In genomic region chr2:30237199-30237880, GRCm38 (mm10) we compare ENCODE assay signal across 8 mouse cellular contexts. TPM values are rescaled to one million over a fixed set of nuclear protein-coding genes. Genes with fewer than 3 reads are reported as not detected.
A peak's percentile ranks its signal among the peaks of the same experiment; 100 is the strongest.
DNase-seq lines count a peak whose midpoint lies in the region; ATAC-seq lines count a peak whose summit lies in the region.

TSS of gene Lrrc8a (plus strand) at chr2:30237715.

- DNase-seq in CD4-positive helper T cell, adult 2 months (ENCODE audit: low read depth, low spot score) = peak; percentile 99
- DNase-seq in brain, embryonic 18.5 days (ENCODE audit: low read depth, low spot score) = peak; percentile 94
- DNase-seq in kidney, postnatal 10 days = peak; percentile 100
- peak; percentile 100 for DNase-seq in natural killer cell, adult 2 months (ENCODE audit: low spot score in 2 of 2)

- peak within 1 kb of the TSS; percentile 96 for H3K9ac ChIP-seq in heart, embryonic 13.5 days
- H3K9ac ChIP-seq in liver, embryonic 12.5 days = peak within 1 kb of the TSS; percentile 97
- peak within 1 kb of the TSS; percentile 72 for H3K9ac ChIP-seq in stomach, embryonic 15.5 days

- WGBS in heart, embryonic 13.5 days = under 1% methylated on average over 63 of the region's 67 CpGs
- 1% methylated on average over 66 of the region's 67 CpGs for WGBS in liver, embryonic 12.5 days (ENCODE audit: insufficient replicate concordance)
- under 1% methylated on average over 61 of the region's 67 CpGs for WGBS in stomach, embryonic 15.5 days

- ATAC-seq in erythroid progenitor cell, adult 5-6 weeks (replicated peaks; ENCODE audit: low FRiP score, poor library complexity, severe bottlenecking) = peak; percentile 86
- ATAC-seq in heart, embryonic 13.5 days (ENCODE audit: extremely low read depth, insufficient number of reproducible peaks, low FRiP score, low TSS enrichment) = peak; percentile 95
- ATAC-seq in liver, embryonic 12.5 days = peak; percentile 95
- peak; percentile 96 for ATAC-seq in stomach, embryonic 15.5 days (ENCODE audit: insufficient read depth, low FRiP score, low read depth)

- H3K27ac ChIP-seq in heart, embryonic 13.5 days (replicated peaks) = peak within 1 kb of the TSS; percentile 96
- peak within 1 kb of the TSS; percentile 91 for H3K27ac ChIP-seq in liver, embryonic 12.5 days
- H3K27ac ChIP-seq in stomach, embryonic 15.5 days = peak within 1 kb of the TSS; percentile 93

- no peaks in the 10 kb centered on the region for H3K9me3 ChIP-seq in heart, embryonic 13.5 days
- peaks cover 12% of the 10 kb centered on the region for H3K9me3 ChIP-seq in liver, embryonic 12.5 days (replicated peaks)
- no peaks in the 10 kb centered on the region for H3K9me3 ChIP-seq in stomach, embryonic 15.5 days

- H3K4me2 ChIP-seq in heart, embryonic 13.5 days = peak within 1 kb of the TSS; percentile 91
- peak within 1 kb of the TSS; percentile 94 for H3K4me2 ChIP-seq in liver, embryonic 12.5 days
- peak within 1 kb of the TSS; percentile 84 for H3K4me2 ChIP-seq in stomach, embryonic 15.5 days

- H3K36me3 ChIP-seq in heart, embryonic 13.5 days = peaks cover 21% of the 10 kb centered on the region
- peaks cover 25% of the 10 kb centered on the region for H3K36me3 ChIP-seq in liver, embryonic 12.5 days
- peaks cover 19% of the 10 kb centered on the region for H3K36me3 ChIP-seq in stomach, embryonic 15.5 days

- peaks cover 52% of the 10 kb centered on the region for H3K4me1 ChIP-seq in heart, embryonic 13.5 days
- H3K4me1 ChIP-seq in liver, embryonic 12.5 days = peaks cover 50% of the 10 kb centered on the region
- peaks cover 23% of the 10 kb centered on the region for H3K4me1 ChIP-seq in stomach, embryonic 15.5 days

- no peaks in the 10 kb centered on the region for H3K27me3 ChIP-seq in heart, embryonic 13.5 days (replicated peaks)
- no peaks in the 10 kb centered on the region for H3K27me3 ChIP-seq in liver, embryonic 12.5 days (replicated peaks)
- no peaks in the 10 kb centered on the region for H3K27me3 ChIP-seq in stomach, embryonic 15.5 days (replicated peaks)

- H3K4me3 ChIP-seq in heart, embryonic 13.5 days = peak within 1 kb of the TSS; percentile 86
- H3K4me3 ChIP-seq in liver, embryonic 12.5 days = peak within 1 kb of the TSS; percentile 94
- H3K4me3 ChIP-seq in stomach, embryonic 15.5 days (replicated peaks) = peak within 1 kb of the TSS; percentile 88

RNA-seq across cellular contexts. Expression of gene Lrrc8a, which starts in this region (rescaled TPM):
- total RNA-seq in erythroid progenitor cell, adult 5-6 weeks (2015; ENCODE audit: low replicate concordance) = 9.6 and 11.9 TPM in 2 replicates
- total RNA-seq in erythroid progenitor cell, adult 5-6 weeks (2017; ENCODE audit: low replicate concordance) = 6.9 and 10.7 TPM in 2 replicates
- polyA plus RNA-seq in heart, embryonic 13.5 days (2015; fragmentation: Nextera tagmentation; extraction: Ambion mirVana) = 39.6 and 41.9 TPM in 2 replicates
- polyA plus RNA-seq in liver, embryonic 12.5 days (2016; fragmentation: Nextera tagmentation; extraction: Ambion mirVana) = 12.8 and 13.9 TPM in 2 replicates
- polyA plus RNA-seq in stomach, embryonic 15.5 days (2015; fragmentation: Nextera tagmentation; extraction: Ambion mirVana) = 37.2 and 37.6 TPM in 2 replicates

Comparison
In these comparisons a context has a peak if more than half of its experiments do, and no peak if none do; other contexts are left out.
1. Peak in every context shown above with its lines: DNase-seq, ATAC-seq, H3K4me3 ChIP-seq and H3K27ac ChIP-seq.